Mouse (Mus musculus) urinary bladder, postnatal 25 days (tissue): ENCODE measurements around the gene Nfe2l3.
A peak's percentile ranks its signal among the peaks of the same experiment; 100 is the strongest.
"Not testable (repeated sequence)": the region's sequence is repeated elsewhere in the genome, so short reads cannot be mapped to it uniquely, and the experiment has no call there.

Experiments
- DNase-seq: peaks from one replicate; pipeline ENCODE4 v3.0.0; 2022; ENCODE audit warnings: low spot score

Nfe2l3 gene

DNA sequence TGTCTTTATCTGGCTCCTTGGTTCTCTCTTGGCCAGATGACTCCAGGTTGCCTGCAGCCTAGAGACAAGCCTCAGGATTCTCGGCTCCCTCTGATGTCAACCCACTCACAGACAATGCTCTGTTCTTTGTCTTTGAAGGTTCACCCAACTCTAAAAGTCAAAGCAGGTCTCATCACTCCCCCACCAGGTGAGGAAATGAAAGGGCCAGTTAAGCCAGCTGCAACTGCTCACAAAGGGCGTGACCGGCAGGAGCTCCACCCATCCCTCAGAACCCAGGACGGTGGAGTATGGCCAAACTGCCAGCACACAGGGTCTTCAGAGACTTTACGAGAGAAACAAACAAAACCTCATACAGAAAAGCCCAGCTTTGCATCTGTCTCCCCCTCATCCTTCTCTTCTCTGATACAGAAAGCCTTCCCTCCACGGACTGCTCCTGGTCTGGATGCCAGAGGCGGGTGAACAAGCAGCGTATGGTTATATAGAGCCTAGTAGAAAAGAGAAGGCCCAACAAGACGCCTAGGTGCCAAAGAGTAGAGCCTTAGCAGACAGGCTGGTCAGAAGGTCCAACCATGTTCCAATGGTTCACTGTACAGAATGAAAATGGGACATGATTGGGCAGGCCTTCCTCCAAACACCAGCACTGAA is 9.8 kb downstream of the Nfe2l3 start:
- DNase-seq: no peak

DNA sequence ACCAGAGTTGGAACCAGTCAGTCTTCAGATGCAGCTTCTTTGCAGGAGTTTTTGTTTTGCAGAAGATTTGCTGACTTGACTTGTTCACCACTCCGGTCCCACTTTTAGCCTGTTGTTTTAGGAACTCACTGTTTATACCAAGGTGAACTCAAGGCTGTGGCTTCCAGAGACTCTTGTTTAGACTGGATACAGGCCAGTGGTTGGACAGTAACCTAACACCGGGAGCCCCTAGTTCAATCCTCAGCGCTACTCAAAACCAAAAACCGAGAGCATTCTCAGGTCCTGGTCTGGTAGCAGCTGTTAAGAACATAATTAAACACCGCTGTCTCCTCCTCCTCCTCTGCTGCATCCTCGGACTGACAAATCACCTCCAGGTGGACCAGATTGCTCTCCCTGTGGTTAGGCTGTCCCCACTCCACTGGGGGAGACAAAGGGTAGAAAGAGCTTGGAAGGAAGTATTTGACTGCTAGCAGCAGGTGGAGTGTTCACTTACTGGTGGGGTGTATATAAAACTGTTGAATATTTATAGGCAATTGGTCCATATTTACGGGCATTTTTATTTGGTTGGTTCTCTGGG is 20.5 kb downstream of the Nfe2l3 start:
- no peak for DNase-seq

DNA sequence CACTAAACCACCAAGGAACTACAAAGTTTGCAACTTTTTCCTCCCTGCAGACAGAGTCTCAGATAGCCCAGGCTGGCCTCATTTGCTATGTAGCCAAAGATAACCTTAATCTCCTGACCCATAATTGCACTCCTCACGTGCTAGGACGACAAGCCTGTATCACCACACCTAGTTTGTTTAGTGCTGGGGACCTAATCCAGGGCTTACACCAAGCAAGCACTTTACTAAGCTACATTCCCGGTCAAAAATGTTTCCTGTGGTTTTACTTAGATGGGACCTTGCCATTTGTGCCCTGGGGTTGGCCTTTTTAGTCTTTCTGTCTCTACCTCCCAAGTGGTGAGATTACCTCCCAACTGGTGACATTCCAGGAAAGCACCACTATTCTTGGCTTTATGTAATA is 22.5 kb downstream of the Nfe2l3 start:
- DNase-seq: no peak

DNA sequence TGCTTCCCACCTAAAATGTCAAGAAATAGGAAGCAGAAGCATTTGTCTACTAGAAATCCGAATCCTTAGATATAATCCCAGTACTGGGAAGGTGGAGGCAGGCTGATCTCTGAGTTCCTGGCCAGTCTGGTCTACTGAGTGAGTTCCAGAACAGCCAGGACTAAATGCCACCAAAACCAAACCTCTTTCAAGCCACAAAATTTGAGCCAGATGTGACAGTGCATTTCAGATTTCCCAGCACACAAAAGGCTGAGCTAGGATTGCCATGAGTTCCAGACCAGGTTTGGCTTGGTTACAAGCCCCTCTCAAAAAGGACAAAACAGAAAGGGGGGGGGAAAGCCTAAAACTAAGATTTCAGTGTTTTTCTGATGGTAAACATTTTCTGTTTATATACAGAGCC is 23.7 kb downstream of the Nfe2l3 start:
- DNase-seq: no peak

DNA sequence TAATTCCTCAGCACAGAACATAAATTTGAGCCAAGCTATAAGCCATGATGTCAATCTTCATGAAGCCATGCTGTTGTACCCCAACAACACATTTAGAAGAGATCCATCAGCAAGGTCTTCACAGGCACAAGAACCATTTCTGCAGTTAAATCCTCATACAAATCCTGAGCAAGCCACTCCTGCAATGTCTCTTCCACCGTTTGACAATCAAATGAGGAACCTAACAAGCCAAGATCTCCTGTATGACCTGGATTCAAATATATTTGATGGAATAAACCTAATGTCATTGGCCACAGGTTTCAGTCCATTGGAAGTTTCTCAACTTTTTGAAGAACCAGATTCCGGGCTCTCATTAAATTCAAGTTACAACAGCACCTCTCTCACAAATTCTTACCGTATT is 24.8 kb downstream of the Nfe2l3 start:
- no peak for DNase-seq

DNA sequence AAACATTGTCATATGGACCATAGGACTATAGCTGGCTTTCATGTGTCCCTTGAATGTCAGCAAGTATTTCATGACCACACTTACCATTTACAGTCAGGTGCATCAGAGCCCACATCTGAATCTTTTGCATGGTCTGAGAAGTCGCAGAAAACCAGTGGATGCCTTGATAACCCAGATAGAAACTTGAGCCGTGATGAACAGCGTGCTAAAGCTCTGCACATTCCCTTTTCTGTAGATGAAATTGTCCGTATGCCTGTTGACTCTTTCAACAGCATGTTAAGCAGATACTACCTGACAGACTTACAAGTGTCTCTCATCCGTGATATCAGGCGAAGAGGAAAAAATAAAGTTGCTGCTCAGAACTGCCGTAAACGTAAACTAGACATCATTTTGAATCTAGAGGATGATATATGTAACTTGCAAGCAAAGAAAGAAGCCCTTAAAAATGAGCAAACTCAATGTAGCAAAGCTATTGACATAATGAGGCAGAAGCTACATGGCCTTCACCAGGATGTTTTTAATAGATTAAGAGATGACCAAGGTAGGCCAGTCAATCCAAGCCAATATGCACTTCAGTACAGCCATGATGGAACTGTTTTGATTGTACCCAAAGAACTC is 25.4 kb downstream of the Nfe2l3 start:
- no peak for DNase-seq

DNA sequence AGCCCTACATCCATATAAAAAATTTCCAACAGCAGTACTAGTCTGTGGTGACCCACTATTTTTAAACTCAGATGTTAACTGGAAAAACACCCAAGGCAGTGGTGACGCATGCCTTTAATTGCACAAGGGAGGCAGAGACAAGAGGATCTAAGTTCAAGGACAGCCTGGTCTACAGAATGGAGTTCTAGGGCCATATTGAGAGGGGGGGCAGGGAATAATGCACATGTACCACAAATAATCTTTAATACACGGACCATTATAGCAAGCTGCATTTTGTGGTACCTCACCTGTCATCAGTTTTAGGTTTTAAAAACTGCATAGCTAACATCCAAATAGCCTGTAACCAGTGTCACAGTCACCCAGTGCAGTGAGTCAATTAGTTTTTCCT is 26.4 kb downstream of the Nfe2l3 start:
- DNase-seq: no peak

DNA sequence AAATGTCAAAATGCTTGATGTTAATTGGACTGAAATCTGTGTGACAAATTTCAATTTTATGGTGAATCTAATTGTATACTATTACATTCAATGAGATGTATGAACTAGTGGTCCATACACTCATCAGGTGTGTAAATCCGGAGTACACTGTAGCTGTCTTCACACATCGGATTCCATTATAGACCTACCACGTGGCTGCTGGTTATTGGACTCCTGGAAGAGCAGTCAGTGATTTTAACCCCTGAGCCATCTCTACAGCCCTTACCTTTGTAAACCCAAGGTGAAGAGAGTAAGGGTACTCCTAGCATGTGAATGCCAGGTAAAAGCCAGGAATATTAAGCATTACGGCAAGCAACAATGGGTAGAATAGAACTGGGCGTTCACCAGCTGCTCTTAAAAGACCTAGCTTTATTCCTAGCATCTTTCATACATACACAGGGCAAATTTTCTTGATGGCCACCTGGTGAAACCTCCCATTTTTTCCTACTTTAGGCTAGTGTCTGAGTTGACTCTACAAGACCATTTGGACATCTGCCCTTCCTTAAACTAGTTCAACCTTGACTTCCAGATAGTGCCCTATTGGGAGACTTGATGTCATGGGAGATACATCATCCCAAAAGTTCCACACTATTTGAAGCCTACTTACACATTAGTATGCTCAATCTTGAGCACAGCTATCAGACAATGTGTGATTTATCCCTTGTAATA is 27.0 kb downstream of the Nfe2l3 start:
- no peak for DNase-seq

DNA sequence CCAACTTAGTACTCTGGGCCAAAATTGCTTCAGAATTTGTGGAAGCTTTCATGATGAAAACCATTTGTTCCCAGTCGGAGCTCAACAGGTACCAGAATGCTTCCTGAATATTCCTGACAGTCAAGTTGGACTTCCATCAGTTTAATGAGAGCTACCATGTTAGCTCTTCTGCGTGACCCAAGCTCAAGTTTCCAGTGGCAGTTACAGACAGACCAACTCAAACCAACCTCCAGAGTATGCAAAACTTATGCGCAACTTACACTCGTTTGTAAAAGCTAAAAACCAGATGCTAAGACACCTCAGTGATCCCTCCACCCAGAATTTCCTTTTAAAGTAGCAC is 27.5 kb downstream of the Nfe2l3 start:
- DNase-seq: no peak

DNA sequence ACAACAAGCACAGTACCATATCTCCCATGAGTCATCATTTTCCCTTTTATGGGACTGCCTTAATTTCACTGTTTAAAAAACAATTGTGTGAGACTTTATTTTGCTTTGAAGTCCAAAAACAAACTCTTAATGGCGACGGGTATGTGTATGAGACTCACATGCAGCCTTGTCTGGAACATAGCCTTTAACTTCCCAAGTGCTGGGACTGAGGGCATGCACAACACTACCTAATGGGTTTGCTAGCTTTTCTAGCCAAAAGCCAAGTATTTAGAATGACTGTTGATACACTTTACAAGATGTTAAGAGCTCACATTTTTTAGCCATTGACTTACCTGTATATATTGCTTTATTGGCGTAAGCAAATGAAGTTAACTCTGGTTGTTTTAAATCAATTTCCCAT is 27.9 kb downstream of the Nfe2l3 start:
- no peak for DNase-seq

DNA sequence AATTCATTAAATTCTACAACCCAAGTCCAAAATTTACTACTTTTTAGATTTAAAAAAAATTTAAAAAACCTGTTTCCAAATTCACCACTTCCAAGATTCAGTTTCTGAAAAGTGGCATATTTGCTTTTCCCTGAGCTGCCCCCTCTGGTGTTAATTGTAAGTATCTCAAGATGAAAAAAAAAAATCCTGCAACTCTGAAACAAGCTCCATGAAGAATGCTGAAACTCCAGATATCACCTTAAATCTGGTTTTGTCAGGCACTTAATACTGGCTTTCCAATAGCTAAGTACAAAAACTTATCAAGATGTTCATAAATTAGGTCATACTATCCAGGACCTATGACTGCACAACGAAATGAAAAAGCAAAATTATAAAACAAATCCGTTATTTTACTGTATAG is 35.2 kb downstream of the Nfe2l3 start:
- DNase-seq: no peak

DNA sequence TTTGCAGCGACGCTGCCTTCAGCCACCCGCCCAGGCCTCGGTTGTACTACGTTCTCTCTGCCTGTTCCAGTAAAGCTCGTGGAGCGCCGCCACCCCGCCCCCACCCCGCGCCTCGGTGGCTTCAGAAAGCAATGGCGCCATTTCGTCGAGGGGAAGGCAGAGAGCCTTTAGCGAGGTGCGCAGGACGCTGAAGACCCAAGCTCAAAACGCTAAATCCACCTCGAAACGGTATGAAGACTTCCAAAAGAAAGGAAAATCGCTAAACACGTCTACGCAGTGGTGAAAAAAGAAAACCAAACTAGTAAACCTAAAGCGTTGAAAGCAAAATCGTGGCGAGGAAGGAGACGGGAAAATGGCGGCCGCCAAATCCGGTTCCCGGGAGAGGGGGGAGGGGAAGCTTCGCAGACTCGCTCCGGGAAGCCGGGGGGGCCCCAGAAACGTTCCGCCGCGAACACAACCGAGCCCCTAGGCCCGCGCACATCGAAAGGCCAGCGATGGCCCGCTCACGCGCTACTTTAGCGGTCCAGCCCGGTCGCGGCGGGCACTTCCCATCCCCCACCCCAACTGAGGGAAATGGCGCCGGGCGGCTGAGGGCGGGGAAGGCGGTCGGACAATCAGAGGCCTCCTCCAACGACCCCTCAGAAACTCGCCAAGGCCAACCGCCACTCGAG is 36.6 kb downstream of the Nfe2l3 start:
- peak; percentile 73 for DNase-seq

DNA sequence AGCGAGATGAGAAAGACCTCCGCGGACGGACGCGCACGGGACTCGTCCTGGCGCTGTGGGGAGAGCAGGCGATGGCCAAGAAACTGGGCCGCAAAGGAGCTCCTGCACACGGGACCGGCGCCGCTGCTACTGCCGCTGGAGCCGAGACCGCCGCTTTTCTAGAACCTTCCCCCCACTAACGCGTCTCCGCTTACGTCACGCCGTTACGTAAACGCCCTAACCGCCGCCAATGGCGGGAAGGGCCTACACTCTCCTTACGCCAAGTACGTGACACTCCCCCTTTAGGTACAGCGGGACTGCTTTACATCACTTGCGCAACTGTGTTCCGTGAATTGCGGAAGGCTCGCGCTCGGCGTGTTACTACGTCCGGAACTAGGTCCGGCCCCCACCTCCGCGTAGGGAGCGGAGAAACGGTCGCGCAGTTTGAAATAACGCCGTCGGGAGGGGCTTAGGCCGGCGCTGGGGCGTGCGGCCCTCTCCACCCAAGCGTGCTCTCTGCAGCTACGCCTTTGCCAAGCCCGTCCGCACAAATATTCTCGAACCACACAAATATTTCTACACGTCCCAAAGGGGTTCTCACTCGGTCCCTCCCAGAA is 37.3 kb downstream of the Nfe2l3 start, which contains the start of gene Hnrnpa2b1:
TSS of gene Hnrnpa2b1 (minus strand) at position 180 of the 596 bp plus-strand sequence.
- peak; percentile 99 for DNase-seq

DNA sequence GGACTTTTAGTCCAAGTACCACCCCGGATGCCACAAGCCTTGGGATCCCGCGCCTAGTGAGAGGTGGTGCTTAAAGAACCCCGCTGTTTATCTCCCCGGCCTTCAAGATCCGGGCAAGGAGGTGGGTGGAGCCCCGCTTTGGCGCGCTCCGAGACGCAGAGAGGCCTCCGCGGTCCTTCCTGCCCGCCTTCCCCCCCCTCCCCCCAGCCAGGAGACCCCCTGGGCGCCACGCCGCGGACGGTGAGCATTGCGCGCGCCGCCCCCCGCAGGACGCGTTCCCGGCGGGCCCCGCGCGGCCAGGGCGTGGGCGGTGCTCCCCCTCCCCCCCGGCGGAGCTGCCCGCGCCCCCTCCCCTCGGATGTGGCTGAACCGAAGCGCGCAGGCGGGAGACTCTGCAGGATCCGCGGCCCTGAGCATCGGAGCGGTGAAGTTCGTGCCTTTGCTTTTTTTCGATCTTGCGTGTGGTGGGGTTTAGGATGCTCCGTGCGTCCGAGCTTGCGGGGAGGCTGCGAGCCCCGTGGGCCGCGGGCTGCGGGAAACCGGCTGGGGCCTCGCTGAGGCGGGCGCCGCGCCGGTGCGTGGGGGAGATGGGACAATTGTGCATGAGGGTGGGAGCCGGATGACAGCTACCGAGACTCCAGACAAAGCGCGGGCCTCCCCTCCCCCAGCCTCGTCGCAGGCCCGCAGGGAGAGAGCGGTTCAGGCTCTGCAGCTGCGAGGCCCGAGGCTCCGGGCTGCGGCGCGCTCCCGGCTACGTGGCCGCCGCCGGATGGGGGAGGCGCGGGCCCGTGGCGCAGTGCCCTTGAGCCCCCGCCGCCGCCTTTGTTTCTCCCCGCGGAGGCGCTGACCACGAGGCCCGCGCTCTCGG is 38.1 kb downstream of the Nfe2l3 start, which contains the start of gene Cbx3:
TSS of gene Cbx3 (plus strand) at position 50 of the 868 bp plus-strand sequence.
- peak; percentile 74 for DNase-seq

DNA sequence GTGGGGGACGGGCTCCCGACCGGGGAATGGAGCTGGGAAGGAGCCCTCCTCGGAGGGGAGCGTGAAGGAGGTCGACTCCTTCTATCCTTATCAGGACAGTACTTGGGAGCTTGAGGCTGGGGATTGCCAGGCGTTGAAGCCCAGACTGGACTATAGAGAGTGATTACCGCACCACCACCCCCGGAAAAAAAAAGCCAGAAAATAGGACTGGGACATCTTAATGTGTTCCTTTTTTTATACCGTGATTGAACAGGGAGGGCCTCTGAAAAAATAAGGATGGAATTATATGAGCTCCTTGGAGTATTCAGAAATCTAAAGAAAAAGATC is 38.7 kb downstream of the Nfe2l3 start:
- no peak for DNase-seq

DNA sequence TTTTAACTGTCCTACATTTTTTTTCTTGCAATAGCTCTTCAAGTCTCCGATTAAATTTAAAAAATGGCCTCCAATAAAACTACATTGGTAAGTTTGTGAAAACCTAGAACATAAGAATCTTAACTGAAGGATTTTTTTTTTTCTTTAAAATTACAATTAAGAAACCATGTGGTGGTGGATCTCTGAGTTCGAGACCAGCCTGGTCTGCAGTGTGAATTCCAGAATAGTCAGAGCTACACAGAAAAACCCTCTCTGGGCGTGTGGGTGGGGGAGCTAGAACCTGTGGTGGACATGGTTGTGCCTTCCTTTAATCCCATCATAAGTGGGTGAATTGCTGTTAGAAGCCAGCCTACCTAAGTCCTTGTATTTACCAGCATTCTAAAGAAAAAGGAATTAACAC is 39.3 kb downstream of the Nfe2l3 start:
- no peak for DNase-seq

DNA sequence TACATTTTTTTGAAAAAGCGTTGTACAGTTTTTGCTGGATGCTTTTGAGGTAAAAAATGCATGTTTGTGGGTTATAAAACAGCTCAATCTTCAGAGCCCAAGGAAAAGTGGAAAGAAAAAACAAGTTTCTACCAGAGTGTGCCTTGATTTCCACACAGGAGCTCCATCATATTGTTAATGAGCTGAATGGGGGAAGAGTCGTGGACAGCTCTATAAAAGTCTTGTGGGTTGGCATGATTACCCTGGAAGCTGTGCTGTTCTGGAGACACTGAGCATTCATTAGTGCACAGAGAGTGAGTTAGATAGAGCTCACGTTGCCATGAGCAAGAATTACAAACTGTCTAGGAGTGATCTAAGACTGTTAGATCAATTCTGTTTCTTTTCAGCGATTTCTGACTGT is 39.7 kb downstream of the Nfe2l3 start:
- no peak for DNase-seq

DNA sequence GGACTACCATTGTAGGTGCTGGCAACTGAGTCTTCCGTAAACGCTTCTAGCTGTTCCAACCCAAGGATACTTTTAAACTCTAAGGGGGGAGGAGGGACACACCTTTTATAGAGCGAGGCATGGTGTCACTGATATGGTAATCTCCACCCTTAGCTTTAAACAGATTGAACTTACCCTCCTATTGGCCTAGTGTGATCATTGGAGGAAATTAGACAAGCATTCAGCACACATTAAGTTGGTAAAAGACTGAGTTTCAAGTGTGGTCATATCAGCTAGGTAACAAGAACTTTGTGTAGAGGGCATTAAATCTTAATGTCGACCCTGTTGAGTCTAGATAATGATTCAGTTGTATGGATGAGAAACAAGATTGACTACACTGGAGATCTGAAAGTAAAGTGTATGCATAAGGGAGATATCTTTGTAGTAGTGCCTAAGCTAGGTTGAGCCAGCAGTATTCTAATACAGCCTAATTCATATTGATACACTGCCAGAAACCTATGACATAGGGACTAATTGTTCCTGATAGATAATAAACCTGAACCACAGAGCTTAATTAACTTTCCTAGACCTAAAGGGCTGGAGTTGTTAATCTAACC is 46.8 kb downstream of the Nfe2l3 start:
- DNase-seq: no peak

DNA sequence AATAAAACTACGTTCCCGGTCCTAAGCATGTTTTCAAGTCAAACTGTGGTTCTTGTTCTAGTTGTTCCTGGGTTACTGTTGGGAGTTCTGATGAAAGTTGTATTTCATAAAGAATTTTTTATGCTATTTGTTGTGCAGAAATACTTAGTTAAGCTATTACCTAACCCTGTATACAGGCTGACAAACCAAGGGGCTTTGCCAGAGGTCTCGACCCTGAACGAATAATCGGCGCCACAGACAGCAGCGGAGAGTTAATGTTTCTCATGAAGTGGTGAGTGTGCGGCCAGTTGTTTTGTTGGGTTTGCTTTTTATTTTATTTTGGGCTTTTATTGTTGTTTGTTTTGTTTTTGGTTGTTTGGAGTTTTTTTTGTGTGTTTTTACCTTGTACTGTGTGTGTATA is 49.1 kb downstream of the Nfe2l3 start:
- DNase-seq: no peak

DNA sequence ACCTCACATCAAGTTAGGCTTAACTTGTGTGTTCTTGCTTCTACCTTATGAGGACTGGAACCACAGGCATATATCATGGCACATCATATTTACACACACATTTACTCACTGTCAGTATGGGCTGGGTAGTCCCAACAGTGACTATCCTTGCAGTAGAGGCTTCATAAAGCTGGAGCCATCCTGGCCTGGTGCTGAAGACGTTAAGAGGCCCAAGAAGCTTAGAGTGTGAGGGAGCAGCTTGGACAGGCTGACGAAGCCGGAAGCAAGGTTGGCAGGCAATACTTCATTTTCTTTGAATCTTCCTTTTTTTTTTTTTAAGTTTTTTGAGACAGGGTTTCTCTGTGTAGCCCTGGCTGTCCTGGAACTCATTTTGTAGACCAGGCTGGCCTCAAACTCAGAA is 51.4 kb downstream of the Nfe2l3 start:
- no peak for DNase-seq

DNA sequence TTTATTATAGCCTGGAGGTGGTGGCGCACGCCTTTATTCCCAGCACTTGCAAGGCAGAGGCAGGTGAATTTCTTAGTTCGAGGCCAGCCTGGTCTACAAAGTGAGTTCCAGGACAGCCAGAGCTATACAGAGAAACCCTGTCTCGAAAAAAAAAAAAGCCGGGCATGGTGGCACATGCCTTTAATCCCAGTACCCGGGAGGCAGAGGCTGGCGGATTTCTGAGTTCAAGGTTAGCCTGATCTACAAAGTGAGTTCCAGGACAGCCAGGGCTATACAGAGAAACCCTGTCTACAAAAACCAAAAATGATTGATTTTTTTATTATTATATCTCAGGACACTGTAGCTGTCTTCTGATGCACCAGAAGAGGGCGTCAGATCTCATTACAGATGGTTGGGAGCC is 52.1 kb downstream of the Nfe2l3 start:
- DNase-seq: not testable (repeated sequence)
